10 mouse cellular contexts compared by ENCODE assay signal in the genomic region with DNA sequence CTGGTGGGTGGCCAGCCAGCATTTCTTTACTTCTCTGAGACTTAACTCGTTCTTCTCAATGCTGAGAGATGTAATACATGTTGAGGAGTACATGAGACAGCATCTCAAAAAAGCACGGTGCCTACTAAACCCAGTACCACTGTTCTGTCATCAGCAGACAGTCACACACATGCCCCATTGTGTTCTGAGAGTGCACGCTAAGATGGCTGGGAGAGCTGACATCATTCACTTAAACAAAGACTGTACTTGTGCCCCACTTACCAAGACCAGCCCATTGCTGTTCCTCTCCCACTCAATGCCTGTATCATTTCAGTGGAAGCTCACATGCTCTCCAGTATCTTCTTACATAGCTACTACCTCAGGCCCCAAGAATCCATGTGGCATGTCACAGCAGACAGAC.
DNase-seq lines count a peak whose midpoint lies in the region; ATAC-seq lines count a peak whose summit lies in the region.
"Had no signal": no experiment of that assay in that cellular context is flagged by ENCODE, and none has a peak within 500 bp of the region (broad histone marks: within the 10 kb centered on the region; RNA-seq: fewer than 3 reads in every experiment).

No protein-coding gene starts in this region.

- no peak overlapping the region for H3K4me3 ChIP-seq in forebrain, embryonic 10.5 days
- H3K4me3 ChIP-seq in hindbrain, embryonic 13.5 days: no peak overlapping the region
- no peak overlapping the region for H3K4me3 ChIP-seq in midbrain, embryonic 16.5 days (ENCODE audit: low read depth, low read length)
- H3K4me3 ChIP-seq: lung, embryonic 15.5 days had no signal

- H3K27ac ChIP-seq in forebrain, embryonic 10.5 days: peak overlapping the region; percentile 67; the same call in 1 of the 2 replicates
- 0 out of 2 replicates have a peak overlapping the region, but pooled peaks have one; percentile 3 for H3K27ac ChIP-seq in hindbrain, embryonic 13.5 days
- H3K27ac ChIP-seq in midbrain, embryonic 16.5 days (ENCODE audit: low read length): no peak overlapping the region
- H3K27ac ChIP-seq: lung, embryonic 15.5 days had no signal

- WGBS in forebrain, embryonic 10.5 days: 63% methylated on average over 3 of the region's 3 CpGs
- WGBS in hindbrain, embryonic 13.5 days: 46% methylated on average over 3 of the region's 3 CpGs
- WGBS in midbrain, embryonic 16.5 days: 46% methylated on average over 3 of the region's 3 CpGs

- H3K4me2 ChIP-seq in hindbrain, embryonic 13.5 days: no peak overlapping the region
- H3K4me2 ChIP-seq in midbrain, embryonic 16.5 days (ENCODE audit: low read length): no peak overlapping the region
- H3K4me2 ChIP-seq: lung, embryonic 15.5 days had no signal

- intact Hi-C loops in left cerebral cortex, postnatal 10 days (cut with DNase I): loop anchor here (2.0 kb wide), 1 partner anchor 68 kb away; no protein-coding TSS in a partner anchor

- H3K4me1 ChIP-seq in forebrain, embryonic 10.5 days: peaks cover 14% of the 10 kb centered on the region
- H3K4me1 ChIP-seq in hindbrain, embryonic 13.5 days (replicated peaks): peaks cover 15% of the 10 kb centered on the region
- peaks cover 9% of the 10 kb centered on the region; the same call in 1 of the 2 replicates for H3K4me1 ChIP-seq in midbrain, embryonic 16.5 days (ENCODE audit: control insufficient read depth, insufficient read depth, low read length)
- H3K4me1 ChIP-seq: lung, embryonic 15.5 days had no signal

- peak; percentile 46 for DNase-seq in left cerebral cortex, adult 11 months (ENCODE audit: low spot score)
- DNase-seq in left cerebral cortex, postnatal 10 days (ENCODE audit: extremely low spot score in 1 of 2, low spot score in 2 of 2): no peak
- no peak for DNase-seq in forebrain, embryonic 10.5 days (ENCODE audit: extremely low spot score, low spot score)
- DNase-seq in thymus, postnatal 36 days: no peak
- no peak for DNase-seq in kidney, adult 8-10 months
- DNase-seq: gastrocnemius, postnatal 36 days; thymus, adult 18-20 months had no signal

- H3K9me3 ChIP-seq in forebrain, embryonic 10.5 days: peaks cover 8% of the 10 kb centered on the region; the same call in 1 of the 2 replicates
- H3K9me3 ChIP-seq in hindbrain, embryonic 13.5 days: peaks cover 4% of the 10 kb centered on the region
- H3K9me3 ChIP-seq in midbrain, embryonic 16.5 days (replicated peaks; ENCODE audit: control insufficient read depth, low read length, poor library complexity, severe bottlenecking): peaks cover 2% of the 10 kb centered on the region; the same call in 1 of the 2 replicates
- H3K9me3 ChIP-seq: lung, embryonic 15.5 days had no signal

- H3K9ac ChIP-seq in hindbrain, embryonic 13.5 days: no peak overlapping the region
- H3K9ac ChIP-seq in midbrain, embryonic 16.5 days (ENCODE audit: low read depth, low read length): no peak overlapping the region
- H3K9ac ChIP-seq: lung, embryonic 15.5 days had no signal

- no peaks in the 10 kb centered on the region for H3K36me3 ChIP-seq in forebrain, embryonic 10.5 days (replicated peaks)
- no peaks in the 10 kb centered on the region for H3K36me3 ChIP-seq in hindbrain, embryonic 13.5 days
- no peaks in the 10 kb centered on the region for H3K36me3 ChIP-seq in midbrain, embryonic 16.5 days (ENCODE audit: control insufficient read depth, insufficient read depth, low read length)
- H3K36me3 ChIP-seq: lung, embryonic 15.5 days had no signal

- ATAC-seq in hindbrain, embryonic 13.5 days (ENCODE audit: low FRiP score): no peak
- ATAC-seq in midbrain, embryonic 16.5 days: 0 out of 2 replicates have a peak, but pooled peaks have one; percentile 40

- no peaks in the 10 kb centered on the region for H3K27me3 ChIP-seq in forebrain, embryonic 10.5 days (ENCODE audit: poor library complexity, severe bottlenecking)
- no peaks in the 10 kb centered on the region for H3K27me3 ChIP-seq in hindbrain, embryonic 13.5 days
- H3K27me3 ChIP-seq in midbrain, embryonic 16.5 days (ENCODE audit: control insufficient read depth, insufficient read depth, low read depth, low read length): no peaks in the 10 kb centered on the region
- H3K27me3 ChIP-seq: lung, embryonic 15.5 days had no signal
